Mouse (Mus musculus) MEL (cell line): Measurements from ENCODE around the gene Trp53rkb. TPM values are rescaled to one million over a fixed set of nuclear protein-coding genes. Genes with fewer than 3 reads are reported as not detected.

ENCODE experiments used
- DNase-seq: peaks from one replicate; pipeline ENCODE4 v3.0.0; 2011; ENCODE audit warnings: low read depth, low spot score
- H3K27ac ChIP-seq: 2 replicates; pipeline ENCODE4 v1.5.1; 2012; ENCODE audit warnings: low read depth, mild to moderate bottlenecking, control low read depth, low read length, moderate library complexity; ENCODE audit not compliant: control insufficient read depth
- H3K27me3 ChIP-seq, 2 experiments: fragments of 150-350 bp in 1 of 2; sonication (generic) in 1 of 2; 2 replicates each; pipeline ENCODE4 v1.6.1; 2012; ENCODE audit warnings: low read length in 2 of 2, mild to moderate bottlenecking in 2 of 2, improper control_type of control experiment in 1 of 2, moderate library complexity in 1 of 2; ENCODE audit not compliant: insufficient read depth in 2 of 2, control insufficient read depth in 1 of 2
- H3K36me3 ChIP-seq, 2 experiments: 2 replicates each; pipeline ENCODE4 v1.6.1; 2012 to 2014; ENCODE audit warnings: low read length in 2 of 2, improper control_type of control experiment in 1 of 2, inconsistent platforms in 1 of 2, mild to moderate bottlenecking in 1 of 2; ENCODE audit not compliant: insufficient read depth in 2 of 2, control insufficient read depth in 1 of 2
- H3K4me1 ChIP-seq, 2 experiments: fragments of 150-350 bp in 1 of 2; sonication (generic) in 1 of 2; 2 replicates each; pipeline ENCODE4 v1.6.1; 2012; ENCODE audit warnings: low read length in 2 of 2, improper control_type of control experiment in 1 of 2, mild to moderate bottlenecking in 1 of 2; ENCODE audit not compliant: insufficient read depth in 2 of 2, control insufficient read depth in 1 of 2
- H3K4me3 ChIP-seq, 2 experiments: fragments of 150-350 bp in 1 of 2; sonication (generic) in 1 of 2; 2 replicates each; pipeline ENCODE4 v1.5.1; 2012; ENCODE audit warnings: low read depth in 2 of 2, low read length in 2 of 2, mild to moderate bottlenecking in 2 of 2, moderate library complexity in 2 of 2, control low read depth in 1 of 2, improper control_type of control experiment in 1 of 2; ENCODE audit not compliant: control insufficient read depth in 1 of 2, insufficient read depth in 1 of 2
- H3K79me2 ChIP-seq: 2 replicates; pipeline ENCODE4 v1.6.1; 2012; ENCODE audit warnings: mild to moderate bottlenecking, low read length, moderate library complexity; ENCODE audit not compliant: control insufficient read depth, poor library complexity, insufficient read depth
- H3K9ac ChIP-seq: 2 replicates; pipeline ENCODE4 v1.6.1; 2012; ENCODE audit warnings: low read depth, mild to moderate bottlenecking, control low read depth, low read length, moderate library complexity; ENCODE audit not compliant: control insufficient read depth, poor library complexity, severe bottlenecking
- H3K9me3 ChIP-seq: fragments of 150-350 bp; sonication (generic); replicated peaks from 2 replicates; pipeline ENCODE4 v1.6.1; 2012; ENCODE audit warnings: mild to moderate bottlenecking, low read length, improper control_type of control experiment, moderate library complexity; ENCODE audit not compliant: insufficient read depth
- BHLHE40 ChIP-seq: IDR thresholded peaks from 2 replicates; pipeline ENCODE4 v1.6.1; 2012; ENCODE audit warnings: low read depth, mild to moderate bottlenecking, inconsistent platforms, low read length, improper control_type of control experiment, borderline replicate concordance
- CHD1 ChIP-seq: IDR thresholded peaks from 2 replicates; pipeline ENCODE4 v1.6.1; 2012; ENCODE audit warnings: low read depth, mild to moderate bottlenecking, inconsistent platforms, low read length, improper control_type of control experiment
- CHD2 ChIP-seq: IDR thresholded peaks from 2 replicates; pipeline ENCODE4 v1.6.1; 2011; ENCODE audit warnings: low read length, improper control_type of control experiment
- CTCF ChIP-seq, 3 experiments: IDR thresholded peaks in 2 of 3; conservative IDR thresholded peaks in 1 of 3; 2 replicates each; pipeline ENCODE4 v1.5.1; 2011 to 2012; ENCODE audit warnings: low read length in 3 of 3, low read depth in 2 of 3, mild to moderate bottlenecking in 2 of 3, improper control_type of control experiment in 1 of 3, inconsistent platforms in 1 of 3, mixed read lengths in 1 of 3, moderate library complexity in 1 of 3; ENCODE audit not compliant: control insufficient read depth in 1 of 3, insufficient read depth in 1 of 3, poor library complexity in 1 of 3, severe bottlenecking in 1 of 3
- EP300 ChIP-seq, 2 experiments: IDR thresholded peaks; 2 replicates each; pipeline ENCODE4 v1.6.1; 2011; ENCODE audit warnings: improper control_type of control experiment in 2 of 2, low read length in 2 of 2, low read depth in 1 of 2, mild to moderate bottlenecking in 1 of 2
- HCFC1 ChIP-seq: IDR thresholded peaks from 2 replicates; pipeline ENCODE4 v1.6.1; 2012; ENCODE audit warnings: low read depth, mild to moderate bottlenecking, inconsistent platforms, low read length, improper control_type of control experiment, moderate library complexity
- KAT2A ChIP-seq: conservative IDR thresholded peaks from 2 replicates; pipeline ENCODE4 v1.6.1; 2012; ENCODE audit warnings: low read depth, low read length, improper control_type of control experiment, inconsistent platforms
- MAFK ChIP-seq: IDR thresholded peaks from 2 replicates; pipeline ENCODE4 v1.6.1; 2011; ENCODE audit warnings: low read depth, mild to moderate bottlenecking, low read length, improper control_type of control experiment, borderline replicate concordance
- MAX ChIP-seq: IDR thresholded peaks from 2 replicates; pipeline ENCODE4 v1.6.1; 2011; ENCODE audit warnings: low read length, improper control_type of control experiment
- MAZ ChIP-seq: IDR thresholded peaks from 2 replicates; pipeline ENCODE4 v1.6.1; 2012; ENCODE audit warnings: low read depth, mild to moderate bottlenecking, inconsistent platforms, low read length, improper control_type of control experiment
- MYB ChIP-seq: IDR thresholded peaks from 2 replicates; pipeline ENCODE4 v1.6.1; 2011; ENCODE audit warnings: mild to moderate bottlenecking, low read depth, low read length, improper control_type of control experiment
- NELFE ChIP-seq: IDR thresholded peaks from 2 replicates; pipeline ENCODE4 v1.6.1; 2011; ENCODE audit warnings: low read depth, low read length, improper control_type of control experiment
- NRF1 ChIP-seq: IDR thresholded peaks from 2 replicates; pipeline ENCODE4 v1.6.1; 2014; ENCODE audit warnings: low read depth, mild to moderate bottlenecking, inconsistent platforms, low read length, improper control_type of control experiment, moderate library complexity; ENCODE audit not compliant: poor library complexity, insufficient read depth, severe bottlenecking
- POLR2AphosphoS5 ChIP-seq: IDR thresholded peaks from 2 replicates; pipeline ENCODE4 v1.6.1; 2012; ENCODE audit warnings: low read depth, borderline replicate concordance, mild to moderate bottlenecking, inconsistent platforms, low read length, moderate library complexity, mixed read lengths
- RAD21 ChIP-seq: IDR thresholded peaks from 2 replicates; pipeline ENCODE4 v1.6.1; 2011; ENCODE audit warnings: mild to moderate bottlenecking, low read depth, low read length, improper control_type of control experiment
- RCOR1 ChIP-seq: IDR thresholded peaks from 2 replicates; pipeline ENCODE4 v1.6.1; 2012; ENCODE audit warnings: low read depth, mild to moderate bottlenecking, inconsistent platforms, low read length, improper control_type of control experiment
- TAL1 ChIP-seq: IDR thresholded peaks from 2 replicates; pipeline ENCODE4 v1.6.1; 2012; ENCODE audit warnings: mild to moderate bottlenecking, inconsistent platforms, low read length, moderate library complexity, mixed read lengths
- TCF12 ChIP-seq: IDR thresholded peaks from 2 replicates; pipeline ENCODE4 v1.6.1; 2014; ENCODE audit warnings: low read depth, mild to moderate bottlenecking, inconsistent platforms, low read length, improper control_type of control experiment, moderate library complexity
- UBTF ChIP-seq: IDR thresholded peaks from 2 replicates; pipeline ENCODE4 v1.6.1; 2012; ENCODE audit warnings: low read depth, mild to moderate bottlenecking, inconsistent platforms, low read length, improper control_type of control experiment, moderate library complexity, borderline replicate concordance; ENCODE audit not compliant: insufficient read depth
- USF1 ChIP-seq: IDR thresholded peaks from 2 replicates; pipeline ENCODE4 v1.6.1; 2014; ENCODE audit warnings: low read depth, mild to moderate bottlenecking, inconsistent platforms, low read length, improper control_type of control experiment, moderate library complexity
- ZC3H11A ChIP-seq: IDR thresholded peaks from 2 replicates; pipeline ENCODE4 v1.6.1; 2012; ENCODE audit warnings: low read depth, mild to moderate bottlenecking, inconsistent platforms, low read length, improper control_type of control experiment
- ZNF384 ChIP-seq: IDR thresholded peaks from 2 replicates; pipeline ENCODE4 v1.6.1; 2012; ENCODE audit warnings: low read depth, mild to moderate bottlenecking, inconsistent platforms, low read length, improper control_type of control experiment
- polyA plus RNA-seq, 2 experiments: library from polyadenylated mRNA; stranded (reverse) in 1 of 2; unstranded in 1 of 2; fragments of >175 nt in 1 of 2; fragments of >200 nt in 1 of 2; gene quantifications; 2 replicates each; pipeline versions ENCODE4 v1.2.1 to v1.2.4; 2012; ENCODE audit warnings: low replicate concordance in 2 of 2, low read depth in 1 of 2; ENCODE audit not compliant: insufficient read length in 2 of 2, insufficient read depth in 1 of 2, missing spikeins in 1 of 2
- total RNA-seq: library from RNA; depleted of rRNA; stranded (reverse); fragments of 300-350 nt; gene quantifications from 2 replicates; pipeline ENCODE4 v1.2.3, GENCODE M21; 2012

Trp53rkb gene
- total and polyA plus RNA-seq, 3 experiments: 6.8 to 8.9 TPM; not detected in 1

- Histone ChIP-seq H3K4me1 (peaks cover 6 to 14% of the 10 kb centered on the region in 2 experiments), H3K27ac (no peak overlapping the region), H3K4me3 (no peak overlapping the region), H3K36me3 (peaks cover 0 to 4% of the 10 kb centered on the region in 2 experiments; a peak in 1 of 4 replicates), H3K9me3 (no peaks in the 10 kb centered on the region), H3K79me2 (no peaks in the 10 kb centered on the region), H3K27me3 (no peaks in the 10 kb centered on the region), H3K9ac (no peak overlapping the region)
- peak; percentile 21 for DNase-seq
- no peak for TF ChIP-seq POLR2AphosphoS5
- no peak for TF ChIP-seq ZNF384
- TF ChIP-seq NELFE: no peak
- no peak for TF ChIP-seq BHLHE40
- TF ChIP-seq RAD21: no peak
- no peak for TF ChIP-seq CHD2
- no peak for TF ChIP-seq HCFC1
- no peak for TF ChIP-seq CTCF (IDR thresholded peaks at IDR 0.05 in 2 of 3, conservative IDR thresholded peaks at IDR 0.05 in 1 of 3; ENCODE audit: control insufficient read depth in 1 of 3, insufficient read depth in 1 of 3, low read depth in 2 of 3, low read length in 3 of 3, poor library complexity in 1 of 3, severe bottlenecking in 1 of 3)
- no peak for TF ChIP-seq ZC3H11A
- no peak for TF ChIP-seq TCF12
- no peak for TF ChIP-seq UBTF
- no peak for TF ChIP-seq TAL1
- no peak for TF ChIP-seq KAT2A
- TF ChIP-seq MAX: no peak
- no peak for TF ChIP-seq EP300 (IDR thresholded peaks at IDR 0.05; ENCODE audit: low read depth in 1 of 2, low read length in 2 of 2)
- TF ChIP-seq MAFK: no peak
- no peak for TF ChIP-seq NRF1
- TF ChIP-seq USF1: no peak
- no peak for TF ChIP-seq RCOR1
Observed at GRCm38 (mm10) chr2:166744433-166744832, 47.9 kb upstream of the Trp53rkb start.

- H3K27ac ChIP-seq: peak overlapping the region; percentile 13; the same call in 1 of the 2 replicates
- H3K4me1 ChIP-seq: peaks cover 6 to 14% of the 10 kb centered on the region in 2 experiments
- no peaks in the 10 kb centered on the region for H3K9me3 ChIP-seq
- peaks cover 0 to 2% of the 10 kb centered on the region in 2 experiments; a peak in 1 of 4 replicates for H3K27me3 ChIP-seq
- no peak overlapping the region for H3K9ac ChIP-seq
- no peaks in the 10 kb centered on the region for H3K79me2 ChIP-seq
- peaks cover 0 to 4% of the 10 kb centered on the region in 2 experiments; a peak in 1 of 4 replicates for H3K36me3 ChIP-seq
- no peak for TF ChIP-seq BHLHE40
- TF ChIP-seq MYB: no peak
- no peak for TF ChIP-seq NRF1
- TF ChIP-seq CHD1: no peak
- TF ChIP-seq UBTF: no peak
- 0 out of 2 replicates have a peak, but pooled peaks have one; percentile 34 for TF ChIP-seq MAZ
- TF ChIP-seq, all 39 proteins: peak for 1
- no peak overlapping the region for H3K4me3 ChIP-seq
- DNase-seq: peak; percentile 63
Observed at GRCm38 (mm10) chr2:166745849-166746248, 46.5 kb upstream of the Trp53rkb start.
